Mouse (Mus musculus) spleen, adult 2 months (tissue): ENCODE data around the gene Ttc41. TPM values are rescaled to one million over a fixed set of nuclear protein-coding genes. Genes with fewer than 3 reads are reported as not detected.

ENCODE experiments used
- DNase-seq, 2 experiments: peaks; one replicate each; pipeline versions ENCODE4 v3.0.0 to v3.0.0-alpha.2; 2012 to 2021; ENCODE audit warnings: low spot score in 2 of 2, low read depth in 1 of 2
- H3K27ac ChIP-seq: fragments of 200-500 bp; 2 replicates; pipeline ENCODE4 v1.5.1; 2012; ENCODE audit warnings: low read length, inconsistent platforms; ENCODE audit not compliant: insufficient read depth
- H3K27me3 ChIP-seq: fragments of 200-500 bp; 2 replicates; pipeline ENCODE4 v1.6.1; 2012; ENCODE audit warnings: mild to moderate bottlenecking, moderate library complexity, low read length, inconsistent platforms; ENCODE audit not compliant: control insufficient read depth, insufficient read depth
- H3K36me3 ChIP-seq: fragments of 200-500 bp; 2 replicates; pipeline ENCODE4 v1.6.1; 2012; ENCODE audit warnings: mild to moderate bottlenecking, low read length, inconsistent platforms; ENCODE audit not compliant: control insufficient read depth, insufficient read depth
- H3K4me1 ChIP-seq: fragments of 200-500 bp; 2 replicates; pipeline ENCODE4 v1.6.1; 2011; ENCODE audit warnings: inconsistent platforms; ENCODE audit not compliant: control insufficient read depth, insufficient read depth, insufficient read length
- H3K4me3 ChIP-seq: fragments of 200-500 bp; 2 replicates; pipeline ENCODE4 v1.5.1; 2011; ENCODE audit warnings: mild to moderate bottlenecking, inconsistent platforms; ENCODE audit not compliant: insufficient read depth, insufficient read length; ENCODE audit errors: extremely low read depth
- CTCF ChIP-seq: fragments of 200-500 bp; IDR thresholded peaks from 2 replicates; pipeline ENCODE4 v1.5.1; 2011; ENCODE audit warnings: mild to moderate bottlenecking, inconsistent platforms; ENCODE audit not compliant: insufficient read depth, insufficient read length, insufficient replicate concordance; ENCODE audit errors: extremely low read depth
- POLR2A ChIP-seq: fragments of 200-500 bp; IDR thresholded peaks from 2 replicates; pipeline ENCODE4 v1.6.1; 2011; ENCODE audit warnings: low read depth, low read length, inconsistent platforms
- WGBS: fragments of 180-500 bp; shearing (Covaris S2); methylation state at CpG from one replicate; pipeline ENCODE4 v1.1.7; 2018; 5-methylcytosine and 5-hydroxymethylcytosine counted together
- polyA plus RNA-seq: library from polyadenylated mRNA; depleted of rRNA; stranded (reverse); fragments of >200 nt; gene quantifications from 2 replicates; pipeline ENCODE4 v1.2.3, GENCODE M21; 2012

Gene Ttc41
- polyA plus RNA-seq, 1 experiment, result 0.58 TPM

- H3K27ac ChIP-seq, result peak overlapping the region; percentile 94
- H3K36me3 ChIP-seq, result no peaks in the 10 kb centered on the region
- H3K4me1 ChIP-seq, result peaks cover 14% of the 10 kb centered on the region; the same call in 1 of the 2 replicates
- TF ChIP-seq POLR2A (peak; percentile 89), CTCF (no peak)
- peak; percentile 67 to 78 for DNase-seq
- no peaks in the 10 kb centered on the region for H3K27me3 ChIP-seq
- WGBS, result 2% methylated on average over 12 of the region's 12 CpGs
- peak overlapping the region; percentile 56; the same call in 1 of the 2 replicates for H3K4me3 ChIP-seq
Measured at GRCm38 (mm10) chr10:86727548-86727980, 22.0 kb downstream of the Ttc41 start.

GRCm38 (mm10) chr10:86728176-86728575, 22.6 kb downstream of the Ttc41 start:
- H3K4me3 ChIP-seq, result 0 out of 2 replicates have a peak overlapping the region, but pooled peaks have one; percentile 26
- 91% methylated on average over 3 of the region's 3 CpGs for WGBS
- TF ChIP-seq POLR2A, result no peak
- TF ChIP-seq CTCF, result no peak
- no peak for DNase-seq
- peak overlapping the region; percentile 79 for H3K27ac ChIP-seq
- H3K36me3 ChIP-seq, result no peaks in the 10 kb centered on the region
- H3K4me1 ChIP-seq, result peaks cover 14% of the 10 kb centered on the region; the same call in 1 of the 2 replicates
- no peaks in the 10 kb centered on the region for H3K27me3 ChIP-seq

DNA sequence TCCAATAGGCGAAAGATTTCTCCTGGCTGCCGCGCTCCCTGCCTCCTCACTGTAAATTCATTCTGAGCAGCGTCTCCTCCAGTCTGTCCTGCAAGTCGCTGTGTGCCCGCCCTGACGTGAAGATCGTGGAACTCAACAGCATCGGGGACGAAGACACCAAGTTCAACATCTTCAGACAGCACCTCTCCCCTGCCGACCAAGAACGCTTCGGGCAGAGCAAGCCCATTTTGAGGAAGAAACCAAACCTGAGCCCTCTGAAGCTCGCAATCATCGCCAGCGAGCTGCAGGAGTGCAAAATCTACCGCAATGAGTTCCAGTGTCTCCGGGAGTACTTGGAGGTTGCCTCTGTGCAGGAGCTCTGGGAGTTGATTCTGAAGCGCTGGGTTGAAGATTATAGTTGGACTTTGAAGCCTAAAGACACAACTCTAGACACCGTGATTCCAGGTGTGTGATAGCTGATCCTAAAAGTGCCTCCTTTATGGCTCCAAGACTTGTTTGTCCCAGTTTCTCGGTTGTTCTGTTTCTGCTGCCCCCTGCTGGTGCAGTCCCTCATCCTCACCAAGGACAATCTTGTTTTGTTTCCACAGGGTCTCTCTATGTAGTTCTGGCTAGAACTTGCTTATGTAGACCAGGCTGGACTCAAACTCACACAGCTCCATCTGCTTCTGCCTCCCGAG, 25.4 kb downstream of the Ttc41 start:
- WGBS, result 5% methylated on average over 22 of the region's 22 CpGs
- H3K36me3 ChIP-seq, result no peaks in the 10 kb centered on the region
- H3K4me3 ChIP-seq, result peak overlapping the region; percentile 56
- peaks cover 14% of the 10 kb centered on the region; the same call in 1 of the 2 replicates for H3K4me1 ChIP-seq
- no peak for TF ChIP-seq POLR2A
- peak; percentile 60; the same call in 1 of the 2 replicates for TF ChIP-seq CTCF
- H3K27me3 ChIP-seq, result no peaks in the 10 kb centered on the region
- peak; percentile 57 to 82 for DNase-seq
- no peak overlapping the region for H3K27ac ChIP-seq

DNA sequence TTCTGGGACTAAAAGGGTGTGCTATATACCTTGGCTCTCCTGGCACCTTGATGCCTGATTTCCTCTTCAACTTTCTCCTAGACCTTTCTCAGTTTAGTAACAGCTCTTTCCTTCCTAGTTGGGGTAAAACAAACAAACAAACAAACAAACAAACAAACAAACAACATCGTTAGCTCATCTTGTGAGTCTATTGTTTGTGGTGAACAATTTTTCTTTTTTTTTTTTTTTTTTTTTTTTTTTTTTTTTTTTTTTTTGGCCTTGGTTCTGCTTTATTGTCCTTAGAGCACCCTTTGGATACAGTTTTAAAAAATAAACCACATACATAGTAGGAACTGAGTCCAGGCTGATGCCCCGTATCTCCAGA, 25.9 kb downstream of the Ttc41 start:
- no peak for DNase-seq
- no peaks in the 10 kb centered on the region for H3K27me3 ChIP-seq
- TF ChIP-seq CTCF, result no peak
- no peak for TF ChIP-seq POLR2A
- peaks cover 14% of the 10 kb centered on the region; the same call in 1 of the 2 replicates for H3K4me1 ChIP-seq
- H3K36me3 ChIP-seq, result no peaks in the 10 kb centered on the region
- no peak overlapping the region for H3K27ac ChIP-seq
- 32% methylated on average over 2 of the region's 2 CpGs for WGBS
- H3K4me3 ChIP-seq, result no peak overlapping the region

DNA sequence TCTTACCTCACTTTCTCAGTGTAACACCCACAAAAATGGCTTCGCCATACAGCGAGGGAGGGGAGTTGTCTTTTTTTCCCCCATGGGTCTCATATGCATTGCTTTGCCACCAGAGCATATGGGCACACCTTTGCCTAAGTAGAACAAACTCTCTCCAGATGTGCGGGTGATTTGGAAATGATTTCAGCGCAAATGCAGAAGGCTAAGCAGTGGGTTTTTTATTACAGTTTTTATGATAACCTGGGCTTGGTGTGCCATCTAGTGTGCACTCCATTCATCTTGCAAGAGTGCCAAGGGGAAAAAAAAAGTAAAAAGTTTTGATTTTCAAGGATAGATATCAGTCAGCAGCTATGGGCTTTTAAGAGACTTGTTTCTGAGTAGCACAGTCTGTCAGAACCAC, 29.4 kb downstream of the Ttc41 start:
- Histone ChIP-seq H3K36me3 (no peaks in the 10 kb centered on the region), H3K4me1 (no peaks in the 10 kb centered on the region), H3K27ac (no peak overlapping the region), H3K4me3 (no peak overlapping the region), H3K27me3 (no peaks in the 10 kb centered on the region)
- WGBS, result 70% methylated on average over 4 of the region's 4 CpGs
- DNase-seq, result no peak
- no peak for TF ChIP-seq POLR2A
- no peak for TF ChIP-seq CTCF

GRCm38 (mm10) chr10:86742918-86743317, 37.3 kb downstream of the Ttc41 start:
- Histone ChIP-seq H3K4me3 (no peak overlapping the region), H3K27ac (no peak overlapping the region), H3K36me3 (no peaks in the 10 kb centered on the region), H3K27me3 (no peaks in the 10 kb centered on the region), H3K4me1 (no peaks in the 10 kb centered on the region)
- 80% methylated on average over 2 of the region's 2 CpGs for WGBS
- DNase-seq, result no peak
- TF ChIP-seq CTCF (no peak), POLR2A (no peak)

GRCm38 (mm10) chr10:86744306-86744705, 38.7 kb downstream of the Ttc41 start:
- H3K27ac ChIP-seq, result no peak overlapping the region
- WGBS, result 89% methylated on average over 7 of the region's 7 CpGs
- no peak for TF ChIP-seq CTCF
- TF ChIP-seq POLR2A, result no peak
- H3K27me3 ChIP-seq, result no peaks in the 10 kb centered on the region
- no peak for DNase-seq
- H3K36me3 ChIP-seq, result no peaks in the 10 kb centered on the region
- no peak overlapping the region for H3K4me3 ChIP-seq
- no peaks in the 10 kb centered on the region for H3K4me1 ChIP-seq
